Mouse (Mus musculus) ES-E14 (cell line): ENCODE measurements around the gene Mgme1.

ENCODE experiments used
- CHD2 ChIP-seq: IDR thresholded peaks from 2 replicates; pipeline ENCODE4 v1.6.1; 2014; ENCODE audit warnings: mild to moderate bottlenecking, low read depth, low read length, inconsistent platforms
- ZC3H11A ChIP-seq: IDR thresholded peaks from 2 replicates; pipeline ENCODE4 v1.6.1; 2012; ENCODE audit warnings: low read depth, mild to moderate bottlenecking, inconsistent platforms, low read length, borderline replicate concordance
- ZNF384 ChIP-seq: IDR thresholded peaks from 2 replicates; pipeline ENCODE4 v1.6.1; 2012; ENCODE audit warnings: low read depth, low read length, inconsistent platforms

GRCm38 (mm10) chr2:144305721-144306294 lies 35.3 kb downstream of the Mgme1 start:
- no peak for TF ChIP-seq ZC3H11A
- no peak for TF ChIP-seq ZNF384
- TF ChIP-seq CHD2 = no peak
